Mouse (Mus musculus) forebrain, postnatal 0 days (tissue): ENCODE data around the gene Ccdc188. TPM values are rescaled to one million over a fixed set of nuclear protein-coding genes. Genes with fewer than 3 reads are reported as not detected.

Source experiments
- ATAC-seq: fragments of 200-750 bp; cut with Nextera tagmentation; 2 replicates; pipeline ENCODE4 v1.8.0; 2017; ENCODE audit warnings: mild to moderate bottlenecking, moderate library complexity
- DNase-seq: peaks from one replicate; pipeline ENCODE4 v3.0.0-alpha.2; 2015
- H3K27ac ChIP-seq: fragments of 300-500 bp; sonication (generic); 2 replicates; pipeline ENCODE4 v1.5.1; 2014; ENCODE audit warnings: low read depth, mild to moderate bottlenecking, antibody characterized with exemption, low read length, moderate library complexity, mixed read lengths
- H3K27me3 ChIP-seq: fragments of 300-500 bp; sonication (generic); 2 replicates; pipeline ENCODE4 v1.6.1; 2014; ENCODE audit warnings: mild to moderate bottlenecking, low read length, mixed read lengths; ENCODE audit not compliant: insufficient read depth
- H3K36me3 ChIP-seq: fragments of 300-500 bp; sonication (generic); 2 replicates; pipeline ENCODE4 v1.6.1; 2014; ENCODE audit warnings: mild to moderate bottlenecking, moderate library complexity; ENCODE audit not compliant: insufficient read depth
- H3K4me1 ChIP-seq: fragments of 300-500 bp; sonication (generic); 2 replicates; pipeline ENCODE4 v1.6.1; 2014; ENCODE audit warnings: antibody characterized with exemption; ENCODE audit not compliant: insufficient read depth
- H3K4me2 ChIP-seq: fragments of 300-500 bp; sonication (generic); 2 replicates; pipeline ENCODE4 v1.6.1; 2014; ENCODE audit warnings: low read depth, mild to moderate bottlenecking, moderate library complexity
- H3K4me3 ChIP-seq: fragments of 300-500 bp; sonication (generic); 2 replicates; pipeline ENCODE4 v1.5.1; 2014; ENCODE audit warnings: low read depth, low read length, mixed read lengths
- H3K9ac ChIP-seq: fragments of 300-500 bp; sonication (generic); 2 replicates; pipeline ENCODE4 v1.6.1; 2014; ENCODE audit warnings: mild to moderate bottlenecking
- H3K9me3 ChIP-seq: fragments of 300-500 bp; sonication (generic); 2 replicates; pipeline ENCODE4 v1.6.1; 2016; ENCODE audit warnings: low read length
- CTCF ChIP-seq: sonication (generic); IDR thresholded peaks from 2 replicates; pipeline ENCODE4 v1.5.1; 2016; ENCODE audit warnings: antibody characterized with exemption, control low read depth, low read depth
- WGBS: fragments of 180-500 bp; shearing (Covaris S2); extraction: QIAGEN DNeasy Blood & Tissue Kit; methylation state at CpG from one replicate; pipeline ENCODE4 v1.1.7; 2014; 5-methylcytosine and 5-hydroxymethylcytosine counted together
- polyA plus RNA-seq: library from polyadenylated mRNA; unstranded; fragments of >200 nt; fragmentation: Nextera tagmentation; extraction: Ambion mirVana; gene quantifications from 2 replicates; pipeline ENCODE4 v1.2.1, GENCODE M21; 2015
- total RNA-seq: library from RNA; depleted of rRNA; stranded (reverse); fragments of >200 nt; gene quantifications from 2 replicates; pipeline ENCODE4 v1.2.3, GENCODE M21; 2014

The Ccdc188 gene
- total and polyA plus RNA-seq, 2 experiments from 2014 or later = 0.11 TPM; not detected in 1

DNA sequence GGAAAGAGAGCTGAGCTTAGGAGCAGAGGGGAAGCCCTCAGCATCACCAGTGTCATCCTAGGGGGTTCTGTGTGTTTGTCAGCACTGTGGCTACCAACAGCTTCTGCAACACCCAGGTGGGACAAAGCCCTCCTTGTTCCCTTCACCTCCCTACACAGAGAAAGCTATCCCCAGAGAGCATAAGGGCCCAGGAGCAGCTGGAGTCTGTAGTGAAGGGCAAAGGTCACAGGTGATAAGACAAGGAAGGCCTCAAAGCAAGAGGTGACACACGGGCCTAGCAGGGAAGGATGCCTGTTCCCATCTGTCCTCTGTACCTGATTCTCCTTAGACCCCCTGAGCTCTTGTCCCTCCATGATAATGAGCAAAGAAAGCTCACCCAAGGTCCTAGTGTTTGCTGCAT, 16.1 kb upstream of the Ccdc188 start:
- H3K9me3 ChIP-seq = no peaks in the 10 kb centered on the region
- no peak overlapping the region for H3K9ac ChIP-seq
- DNase-seq (no peak), ATAC-seq (no peak)
- 53% methylated on average over 1 of the region's 1 CpGs for WGBS
- H3K27me3 ChIP-seq = no peaks in the 10 kb centered on the region
- no peaks in the 10 kb centered on the region for H3K4me1 ChIP-seq
- no peak overlapping the region for H3K4me2 ChIP-seq
- no peak for TF ChIP-seq CTCF
- no peak overlapping the region for H3K4me3 ChIP-seq
- H3K36me3 ChIP-seq = no peaks in the 10 kb centered on the region
- no peak overlapping the region for H3K27ac ChIP-seq

DNA sequence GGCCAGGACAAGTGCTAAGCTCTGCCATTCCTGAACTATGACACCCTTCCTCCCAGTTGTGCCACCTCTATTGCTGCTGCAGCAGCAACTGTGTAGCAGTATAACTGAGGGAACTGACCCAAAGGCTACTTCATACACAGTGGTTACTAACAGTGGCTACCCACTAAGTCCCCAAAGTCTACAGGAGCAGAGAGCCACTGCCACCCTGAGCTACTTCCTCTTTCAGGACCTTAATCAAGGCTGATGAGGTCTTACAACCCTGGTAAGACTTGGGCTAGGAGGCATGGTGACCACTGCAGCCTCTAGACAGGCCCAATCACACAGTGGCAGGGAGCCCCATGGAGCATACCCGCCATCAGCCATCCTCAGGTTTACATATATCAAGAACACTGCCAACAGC, 15.6 kb upstream of the Ccdc188 start:
- Histone ChIP-seq H3K4me2 (no peak overlapping the region), H3K36me3 (no peaks in the 10 kb centered on the region), H3K9me3 (no peaks in the 10 kb centered on the region), H3K9ac (no peak overlapping the region), H3K27me3 (no peaks in the 10 kb centered on the region), H3K4me1 (no peaks in the 10 kb centered on the region), H3K4me3 (no peak overlapping the region), H3K27ac (no peak overlapping the region)
- TF ChIP-seq CTCF = no peak
- 89% methylated on average over 1 of the region's 1 CpGs for WGBS
- DNase-seq (no peak), ATAC-seq (no peak)

DNA sequence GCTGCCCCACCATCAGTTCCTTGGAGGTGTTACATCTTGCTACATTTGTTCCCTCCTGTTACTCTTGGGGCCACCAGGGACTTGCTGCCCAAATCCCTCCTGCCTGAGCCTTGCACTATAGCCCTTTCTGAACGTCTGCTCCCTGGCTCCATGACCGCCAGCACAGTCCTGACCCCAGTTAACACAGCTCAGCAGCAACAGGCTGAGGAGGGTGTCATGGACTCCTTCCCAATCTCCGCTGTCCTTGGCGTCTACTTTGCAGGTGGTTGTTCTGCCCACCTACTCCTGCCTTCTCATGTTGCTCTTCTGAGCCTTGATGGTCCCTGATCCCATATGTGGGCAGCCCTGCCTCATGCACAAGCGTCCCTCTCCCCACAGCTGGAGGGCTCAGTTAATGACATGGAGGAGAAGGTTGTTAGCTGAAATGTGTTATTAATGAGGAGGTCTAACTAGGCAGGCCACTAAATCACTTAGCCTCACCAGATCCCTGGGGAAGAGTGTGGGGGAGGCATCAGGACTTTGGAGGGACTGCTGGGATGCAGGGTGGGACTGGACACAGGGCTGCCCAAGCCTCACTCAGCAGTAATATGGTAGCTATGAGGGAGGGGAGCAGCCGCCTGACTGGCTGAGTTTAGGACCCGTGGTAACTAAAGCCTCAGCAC, 14.1 kb upstream of the Ccdc188 start:
- no peaks in the 10 kb centered on the region for H3K36me3 ChIP-seq
- H3K4me1 ChIP-seq = no peaks in the 10 kb centered on the region
- H3K27me3 ChIP-seq = no peaks in the 10 kb centered on the region
- ATAC-seq (no peak), DNase-seq (no peak)
- no peak overlapping the region for H3K27ac ChIP-seq
- no peak overlapping the region for H3K4me3 ChIP-seq
- H3K9ac ChIP-seq = no peak overlapping the region
- no peak for TF ChIP-seq CTCF
- no peaks in the 10 kb centered on the region for H3K9me3 ChIP-seq
- no peak overlapping the region for H3K4me2 ChIP-seq
- 56% methylated on average over 7 of the region's 7 CpGs for WGBS

DNA sequence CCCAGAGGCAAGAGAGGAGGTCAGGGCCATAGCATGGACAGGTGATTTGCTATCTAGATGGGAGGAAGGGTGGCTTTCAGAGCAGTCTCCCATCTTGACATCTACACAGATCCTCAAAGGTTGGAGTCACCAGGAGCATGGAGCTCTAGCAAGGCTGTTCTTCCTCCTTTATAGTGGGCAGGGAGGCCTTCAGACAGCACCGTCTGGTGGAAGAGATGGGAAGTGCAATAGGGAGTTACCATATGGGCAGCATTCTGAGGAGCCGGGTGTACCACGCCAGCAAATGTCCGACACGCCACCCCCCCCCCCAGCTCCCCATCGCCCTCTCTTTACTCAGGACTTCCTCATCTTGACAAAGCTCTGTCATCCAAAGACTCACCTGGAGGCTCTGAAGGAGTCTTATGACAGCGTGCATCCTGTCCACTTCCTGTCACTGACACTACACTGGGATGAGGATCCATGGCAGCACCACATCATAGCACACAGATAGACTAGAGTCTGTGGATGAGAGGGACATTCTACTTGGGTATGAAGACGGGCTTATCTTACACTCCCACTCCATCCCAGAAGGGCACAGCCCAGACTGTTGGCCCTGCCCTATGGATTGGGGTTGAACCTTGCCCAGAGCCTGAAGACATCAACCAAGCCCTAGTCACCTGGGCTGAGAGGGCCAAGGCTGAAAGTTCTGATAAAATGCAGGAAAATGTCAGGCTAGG, 6.8 kb upstream of the Ccdc188 start:
- no peak overlapping the region for H3K4me3 ChIP-seq
- H3K27me3 ChIP-seq = no peaks in the 10 kb centered on the region
- 29% methylated on average over 8 of the region's 8 CpGs for WGBS
- ATAC-seq (no peak), DNase-seq (peak; percentile 72)
- H3K9me3 ChIP-seq = no peaks in the 10 kb centered on the region
- H3K4me2 ChIP-seq = no peak overlapping the region
- H3K27ac ChIP-seq = no peak overlapping the region
- H3K36me3 ChIP-seq = no peaks in the 10 kb centered on the region
- no peak overlapping the region for H3K9ac ChIP-seq
- peak; percentile 91 for TF ChIP-seq CTCF
- H3K4me1 ChIP-seq = peaks cover 19% of the 10 kb centered on the region

DNA sequence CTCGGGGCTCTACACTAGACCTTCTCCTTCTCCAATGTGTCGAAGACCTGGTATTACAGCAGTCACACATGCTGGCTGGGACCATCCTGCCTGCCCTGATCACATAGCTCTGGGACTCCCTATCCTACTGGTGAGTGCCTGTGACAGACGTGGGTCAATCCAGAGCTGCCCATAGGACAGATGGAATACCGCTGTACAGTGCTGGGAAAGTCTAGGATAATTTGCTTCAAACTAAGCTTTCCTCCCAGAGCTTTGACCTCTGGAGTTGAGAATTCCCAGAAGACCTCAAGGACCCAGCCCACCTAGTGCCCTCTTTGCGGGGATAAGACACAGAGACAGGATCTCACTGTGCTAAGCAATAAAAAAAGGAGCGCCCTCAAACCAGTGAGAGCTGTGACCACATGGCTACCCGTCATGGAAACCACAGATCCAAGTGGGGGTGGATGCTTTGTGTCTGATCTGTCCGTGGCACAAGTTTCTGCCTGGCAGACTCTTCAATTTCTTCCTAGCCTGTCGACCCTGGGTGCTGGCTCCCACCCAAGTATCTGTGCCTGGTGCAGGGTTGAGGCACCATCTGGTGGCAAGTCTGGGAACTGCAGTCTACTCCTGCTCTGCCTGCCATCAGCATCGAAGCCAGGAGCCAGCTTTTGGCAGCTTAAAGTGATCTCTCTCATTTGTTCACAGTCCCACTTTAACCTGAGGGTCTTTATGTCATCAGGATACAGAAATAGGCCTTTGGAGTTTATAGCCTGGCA, 6.1 kb upstream of the Ccdc188 start:
- WGBS = 47% methylated on average over 10 of the region's 10 CpGs
- ATAC-seq = peak; percentile 2; the same call in 1 of the 2 replicates
- no peak overlapping the region for H3K27ac ChIP-seq

DNA sequence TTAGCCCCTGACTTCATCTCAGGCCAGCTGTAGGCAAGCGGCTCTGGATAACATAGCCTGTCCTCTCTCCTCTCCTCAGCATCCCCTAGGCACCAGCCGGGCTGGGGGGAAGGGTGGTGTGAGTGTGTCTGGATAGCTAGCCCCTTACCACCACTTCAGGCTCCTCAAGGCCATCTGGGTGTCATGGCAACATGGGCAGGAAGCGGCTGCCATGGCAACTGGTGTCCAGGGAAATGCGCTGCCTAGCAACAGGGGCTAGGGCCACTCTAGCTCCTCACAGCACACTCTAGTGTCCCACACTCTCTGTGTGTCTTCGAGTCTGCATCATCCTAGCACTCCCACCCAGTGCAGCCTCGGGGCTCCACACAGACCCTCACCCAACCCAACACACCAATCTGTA, 4.0 kb upstream of the Ccdc188 start:
- peak; percentile 91 for DNase-seq
- Histone ChIP-seq H3K27me3 (no peaks in the 10 kb centered on the region), H3K4me1 (peaks cover 19% of the 10 kb centered on the region), H3K36me3 (no peaks in the 10 kb centered on the region), H3K27ac (peak overlapping the region; percentile 75), H3K9me3 (no peaks in the 10 kb centered on the region), H3K4me3 (no peak overlapping the region), H3K4me2 (peak overlapping the region; percentile 33), H3K9ac (no peak overlapping the region; the same call in 1 of the 2 replicates)
- WGBS = 10% methylated on average over 6 of the region's 6 CpGs
- ATAC-seq = peak; percentile 93
- no peak for TF ChIP-seq CTCF

More for the DNA sequence above, 6.1 kb upstream of the Ccdc188 start:
- no peaks in the 10 kb centered on the region for H3K36me3 ChIP-seq
- DNase-seq = peak; percentile 96
- H3K4me3 ChIP-seq = no peak overlapping the region
- peaks cover 19% of the 10 kb centered on the region for H3K4me1 ChIP-seq
- peak overlapping the region; percentile 14; the same call in 1 of the 2 replicates for H3K9ac ChIP-seq
- TF ChIP-seq CTCF = peak; percentile 99
- no peaks in the 10 kb centered on the region for H3K27me3 ChIP-seq
- no peaks in the 10 kb centered on the region for H3K9me3 ChIP-seq
- no peak overlapping the region for H3K4me2 ChIP-seq
